Mouse (Mus musculus): ENCODE measurements at regions not wholly inside any gene's neighbourhood (a gene's known extent, or its start where the extent isn't known, plus 50 kb on each side); places are given as distances from the start of the nearest gene placed in this dataset.
A peak's percentile ranks its signal among the peaks of the same experiment; 100 is the strongest.
"Not testable (repeated sequence)": the region's sequence is repeated elsewhere in the genome, so short reads cannot be mapped to it uniquely, and the experiment has no call there.

GRCm38 (mm10) chr6:60046825-60047224, 620.7 kb upstream of the Gprin3 start:
- DNase-seq (ENCODE audit: low read depth, low spot score) = peak; percentile 1

GRCm38 (mm10) chr6:60045531-60045930, 619.4 kb upstream of the Gprin3 start:
- not testable (repeated sequence) for DNase-seq (ENCODE audit: low read depth, low spot score)

GRCm38 (mm10) chr6:60044751-60045150, 618.7 kb upstream of the Gprin3 start:
- no peak for DNase-seq (ENCODE audit: low read depth, low spot score)

Data from ZHBTc4 (cell line).